Mouse (Mus musculus): ENCODE data around the gene Rmi1. TPM values are rescaled to one million over a fixed set of nuclear protein-coding genes. Genes with fewer than 3 reads are reported as not detected.

Gene Rmi1
- 18.0 and 18.7 TPM in 2 replicates for polyA plus RNA-seq (2015; fragmentation: Nextera tagmentation; extraction: Ambion mirVana)

DNA sequence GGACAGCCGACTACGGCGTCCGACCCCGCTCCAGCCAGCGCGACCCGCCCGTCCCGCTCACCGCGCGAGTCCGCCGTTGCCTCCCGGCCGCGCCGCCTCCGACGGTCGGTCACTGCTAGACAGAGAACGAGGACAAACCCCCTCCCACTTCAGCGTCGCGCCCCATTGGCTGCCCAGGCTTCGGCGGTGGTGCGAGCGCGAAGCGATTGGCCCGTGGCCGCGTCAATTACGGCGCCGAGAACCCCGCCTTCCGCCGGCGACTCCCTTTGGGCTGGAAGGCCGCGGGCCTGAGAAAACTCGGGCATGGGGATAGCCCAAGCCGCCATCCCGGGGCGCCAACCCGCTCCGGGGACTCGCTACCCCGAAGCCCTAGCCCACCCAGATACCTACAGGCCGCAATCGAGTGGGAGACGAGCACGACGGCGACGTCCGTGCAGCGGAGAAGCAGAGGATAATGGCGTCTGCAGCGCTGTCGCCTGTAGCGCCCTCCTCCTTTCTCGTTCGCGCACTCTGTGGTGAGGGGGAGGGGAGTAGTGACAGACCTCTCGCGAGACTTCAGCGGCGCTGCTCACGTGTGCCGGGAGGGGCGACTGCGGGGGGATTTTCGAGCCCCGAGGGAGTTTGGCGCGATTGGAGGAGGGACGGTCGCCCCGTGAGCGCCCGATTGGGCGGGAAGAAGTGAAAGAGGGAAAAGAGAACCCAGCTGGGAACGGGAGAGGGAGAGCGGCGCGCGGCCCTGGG, at the start of gene Rmi1:
Rmi1 (plus strand) TSS at position 246 of the 741 bp plus-strand sequence.

DNA sequence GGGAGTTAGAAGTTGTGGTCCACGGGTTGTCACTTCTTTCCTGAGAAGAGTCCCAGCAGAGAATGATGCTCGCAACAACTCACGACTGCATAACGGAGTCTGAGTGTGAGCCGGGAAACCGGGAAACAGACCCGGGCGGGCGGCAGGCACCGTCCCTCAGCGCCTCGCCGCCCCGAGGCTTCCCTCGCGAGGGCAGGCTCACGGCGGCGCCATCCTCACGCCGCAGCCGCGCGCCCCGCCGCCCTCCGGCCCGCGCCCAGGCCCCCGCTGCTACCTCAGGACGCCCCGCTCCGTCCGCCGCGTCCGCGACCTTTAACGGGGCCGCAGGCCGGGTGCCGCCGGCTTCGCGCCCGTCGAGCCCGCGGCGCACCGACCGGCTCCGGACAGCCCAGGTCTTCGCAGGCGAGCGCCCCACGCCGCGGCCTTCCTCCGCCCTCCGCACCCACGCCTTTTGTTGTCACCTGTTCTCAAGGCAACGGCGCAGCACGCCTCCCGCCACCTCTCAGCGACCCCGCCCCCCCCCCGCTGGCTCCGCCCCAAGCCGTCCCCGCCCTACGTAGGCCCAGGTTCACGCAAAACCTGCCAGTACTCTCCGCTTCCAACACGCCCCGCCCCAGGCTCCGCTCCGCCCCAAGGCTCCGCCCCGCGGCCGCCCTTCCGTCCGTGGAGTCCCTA, 43.3 kb upstream of the Rmi1 start, which contains the start of gene Kif27:
Kif27 (minus strand) TSS at position 494 of the 675 bp plus-strand sequence.

DNA sequence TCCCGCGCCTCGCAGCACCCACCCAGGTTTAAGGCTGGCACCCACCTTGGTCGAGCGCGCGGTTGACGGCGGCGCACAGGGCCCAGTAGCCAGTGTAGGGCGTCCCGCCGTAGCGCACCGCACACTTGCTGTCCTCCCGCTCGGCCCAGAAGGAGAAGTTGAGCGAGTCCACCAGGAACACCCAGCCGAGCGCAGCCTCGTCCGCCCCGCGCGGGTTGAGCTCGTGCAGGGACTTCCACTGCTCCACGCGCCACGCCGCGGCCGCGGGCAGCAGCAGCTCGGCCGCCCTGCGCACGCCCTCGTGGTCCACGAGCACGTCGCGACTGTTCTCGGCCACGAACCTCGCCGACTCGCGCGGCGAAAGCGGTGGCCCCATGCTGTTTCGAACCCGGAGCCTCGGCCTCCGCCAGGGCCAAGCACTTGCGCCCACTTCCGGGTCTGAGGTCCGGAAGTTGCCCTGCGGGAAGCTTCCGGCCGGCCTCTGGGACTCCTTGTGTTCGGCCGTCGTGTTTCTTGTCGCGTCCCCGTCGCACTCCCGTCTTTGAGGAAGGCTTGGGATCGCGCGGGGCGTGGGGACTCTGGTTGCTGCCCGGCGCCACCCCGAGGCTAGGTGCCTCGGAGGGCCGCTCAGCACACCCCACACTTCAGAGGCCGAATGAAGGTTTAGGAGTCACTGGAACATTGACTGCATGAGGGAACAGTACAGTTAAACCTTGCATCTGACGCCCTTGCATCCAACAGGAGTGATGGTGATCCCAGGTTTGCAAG, 17.1 kb upstream of the Rmi1 start, which contains the start of gene 2210016F16Rik:
2210016F16Rik (minus strand) TSS at position 447 of the 768 bp plus-strand sequence.

GRCm38 (mm10) chr13:58403243-58403642, 1.2 kb downstream of the Rmi1 start, which contains the start of gene Hnrnpk:
Gene Hnrnpk, minus strand, starts transcription at chr13:58403343.

MicroRNA genes within 50 kb of the gene (microRNA counts, 519-probe panel; counts per million panel counts)
- 88.3 counts per million for microRNA mmu-miR-7a

Other genes with a start within 250 kb of the Rmi1 start
- gene Idnk, start 244.6 kb upstream of the Rmi1 start, polyA plus RNA-seq (2015; fragmentation: Nextera tagmentation; extraction: Ambion mirVana), result 31.5 and 38.0 TPM in 2 replicates
- gene Ubqln1, start 186.6 kb upstream of the Rmi1 start, polyA plus RNA-seq (2015; fragmentation: Nextera tagmentation; extraction: Ambion mirVana), result 32.3 and 36.0 TPM in 2 replicates
- 6.3 and 9.6 TPM in 2 replicates for gene Gkap1, start 126.5 kb upstream of the Rmi1 start, polyA plus RNA-seq (2015; fragmentation: Nextera tagmentation; extraction: Ambion mirVana)
- 0.13 and 0.23 TPM in 2 replicates for gene Kif27, start 43.1 kb upstream of the Rmi1 start, polyA plus RNA-seq (2015; fragmentation: Nextera tagmentation; extraction: Ambion mirVana)
- gene 2210016F16Rik, start 17.0 kb upstream of the Rmi1 start, polyA plus RNA-seq (2015; fragmentation: Nextera tagmentation; extraction: Ambion mirVana), result 23.0 and 23.8 TPM in 2 replicates
- 594 and 629 TPM in 2 replicates for gene Hnrnpk, start 1.1 kb downstream of the Rmi1 start, polyA plus RNA-seq (2015; fragmentation: Nextera tagmentation; extraction: Ambion mirVana)
- gene Slc28a3, start 208.6 kb downstream of the Rmi1 start, polyA plus RNA-seq (2015; fragmentation: Nextera tagmentation; extraction: Ambion mirVana), result 0.12 and 0.23 TPM in 2 replicates